Mouse (Mus musculus) heart, embryonic 13.5 days (tissue): ENCODE measurements around the gene Hint2. TPM values are rescaled to one million over a fixed set of nuclear protein-coding genes. Genes with fewer than 3 reads are reported as not detected.

Experiments used
- ATAC-seq: fragments of 200-750 bp; cut with Nextera tagmentation; 2 replicates; pipeline ENCODE4 v1.8.0; 2017; ENCODE audit warnings: moderate TSS enrichment; ENCODE audit not compliant: insufficient number of reproducible peaks, low FRiP score, low TSS enrichment; ENCODE audit errors: extremely low read depth
- H3K27ac ChIP-seq: fragments of 300-500 bp; sonication (generic); replicated peaks from 2 replicates; pipeline ENCODE4 v1.5.1; 2015; ENCODE audit warnings: moderate library complexity, mild to moderate bottlenecking, inconsistent platforms
- H3K27me3 ChIP-seq: fragments of 300-500 bp; sonication (generic); replicated peaks from 2 replicates; pipeline ENCODE4 v1.6.1; 2015; ENCODE audit warnings: mild to moderate bottlenecking, inconsistent platforms
- H3K36me3 ChIP-seq: fragments of 300-500 bp; sonication (generic); 2 replicates; pipeline ENCODE4 v1.6.1; 2015; ENCODE audit warnings: mild to moderate bottlenecking, inconsistent platforms
- H3K4me1 ChIP-seq: fragments of 300-500 bp; sonication (generic); 2 replicates; pipeline ENCODE4 v1.6.1; 2015; ENCODE audit warnings: inconsistent platforms
- H3K4me2 ChIP-seq: fragments of 300-500 bp; sonication (generic); 2 replicates; pipeline ENCODE4 v1.6.1; 2015; ENCODE audit warnings: inconsistent platforms, mild to moderate bottlenecking, moderate library complexity
- H3K4me3 ChIP-seq: fragments of 300-500 bp; sonication (generic); 2 replicates; pipeline ENCODE4 v1.5.1; 2015; ENCODE audit warnings: moderate library complexity, mild to moderate bottlenecking, inconsistent platforms
- H3K9ac ChIP-seq: fragments of 300-500 bp; sonication (generic); 2 replicates; pipeline ENCODE4 v1.6.1; 2015; ENCODE audit warnings: inconsistent platforms, mild to moderate bottlenecking, moderate library complexity
- H3K9me3 ChIP-seq: fragments of 300-500 bp; sonication (generic); 2 replicates; pipeline ENCODE4 v1.6.1; 2016; ENCODE audit warnings: inconsistent platforms
- WGBS: fragments of 180-500 bp; shearing (Covaris S2); methylation state at CpG from one replicate; pipeline ENCODE4 v1.1.7; 2015; ENCODE audit warnings: mixed read lengths; 5-methylcytosine and 5-hydroxymethylcytosine counted together
- polyA plus RNA-seq: library from polyadenylated mRNA; unstranded; fragments of >200 nt; fragmentation: Nextera tagmentation; extraction: Ambion mirVana; gene quantifications from 2 replicates; pipeline ENCODE4 v1.2.1, GENCODE M21; 2015

Hint2 gene
- polyA plus RNA-seq, 1 experiment from 2014 or later: 131 TPM

- Histone ChIP-seq H3K27me3 (no peaks in the 10 kb centered on the region), H3K4me1 (no peaks in the 10 kb centered on the region), H3K4me3 (no peak overlapping the region), H3K27ac (no peak overlapping the region), H3K9me3 (no peaks in the 10 kb centered on the region), H3K36me3 (peaks cover 40% of the 10 kb centered on the region), H3K4me2 (no peak overlapping the region), H3K9ac (no peak overlapping the region)
- WGBS: 77% methylated on average over 7 of the region's 7 CpGs
- no peak for ATAC-seq
These were observed 23.3 kb upstream of the Hint2 start for GRCm38 (mm10) chr4:43679416-43680043.

GRCm38 (mm10) chr4:43678541-43678940, 22.3 kb upstream of the Hint2 start:
- Histone ChIP-seq H3K4me1 (no peaks in the 10 kb centered on the region), H3K36me3 (peaks cover 43% of the 10 kb centered on the region), H3K4me3 (no peak overlapping the region), H3K9me3 (no peaks in the 10 kb centered on the region), H3K9ac (no peak overlapping the region), H3K27me3 (no peaks in the 10 kb centered on the region), H3K27ac (no peak overlapping the region), H3K4me2 (no peak overlapping the region)
- 87% methylated on average over 6 of the region's 6 CpGs for WGBS
- ATAC-seq: no peak

- Histone ChIP-seq H3K4me2 (no peak overlapping the region), H3K27me3 (no peaks in the 10 kb centered on the region), H3K9me3 (no peaks in the 10 kb centered on the region), H3K9ac (no peak overlapping the region), H3K36me3 (peaks cover 21% of the 10 kb centered on the region), H3K4me3 (no peak overlapping the region), H3K27ac (no peak overlapping the region), H3K4me1 (peaks cover 19% of the 10 kb centered on the region)
- no peak for ATAC-seq
- 66% methylated on average over 4 of the region's 4 CpGs for WGBS
These were observed 19.3 kb upstream of the Hint2 start for GRCm38 (mm10) chr4:43675608-43676007.

GRCm38 (mm10) chr4:43674974-43675373, 18.7 kb upstream of the Hint2 start:
- no peak overlapping the region for H3K27ac ChIP-seq
- no peak overlapping the region for H3K4me2 ChIP-seq
- peaks cover 24% of the 10 kb centered on the region for H3K4me1 ChIP-seq
- no peaks in the 10 kb centered on the region for H3K27me3 ChIP-seq
- ATAC-seq: no peak
- H3K36me3 ChIP-seq: peaks cover 21% of the 10 kb centered on the region
- H3K9me3 ChIP-seq: no peaks in the 10 kb centered on the region
- H3K9ac ChIP-seq: no peak overlapping the region
- H3K4me3 ChIP-seq: no peak overlapping the region
- 70% methylated on average over 5 of the region's 5 CpGs for WGBS

- Histone ChIP-seq H3K36me3 (peaks cover 19% of the 10 kb centered on the region), H3K4me2 (no peak overlapping the region), H3K27ac (no peak overlapping the region), H3K9me3 (no peaks in the 10 kb centered on the region), H3K9ac (no peak overlapping the region), H3K4me1 (peaks cover 30% of the 10 kb centered on the region), H3K4me3 (no peak overlapping the region), H3K27me3 (no peaks in the 10 kb centered on the region)
- ATAC-seq: no peak
- WGBS: 70% methylated on average over 8 of the region's 8 CpGs
These were observed 17.4 kb upstream of the Hint2 start for GRCm38 (mm10) chr4:43673703-43674102.

- Histone ChIP-seq H3K27me3 (peaks cover 11% of the 10 kb centered on the region), H3K9me3 (no peaks in the 10 kb centered on the region), H3K4me1 (peaks cover 33% of the 10 kb centered on the region), H3K36me3 (peaks cover 7% of the 10 kb centered on the region), H3K4me2 (no peak overlapping the region), H3K4me3 (no peak overlapping the region), H3K27ac (no peak overlapping the region), H3K9ac (no peak overlapping the region)
- no peak for ATAC-seq
- WGBS: 11% methylated on average over 2 of the region's 2 CpGs
These were observed 15.8 kb upstream of the Hint2 start for GRCm38 (mm10) chr4:43672070-43672469.

GRCm38 (mm10) chr4:43669428-43669794, 13.1 kb upstream of the Hint2 start:
- WGBS: under 1% methylated on average over 25 of the region's 25 CpGs
- Histone ChIP-seq H3K27me3 (peaks cover 36% of the 10 kb centered on the region), H3K36me3 (peaks cover 5% of the 10 kb centered on the region)

GRCm38 (mm10) chr4:43668782-43669427, 12.6 kb upstream of the Hint2 start, which contains the start of the genes Tmem8b and Fam221b:
TSS of gene Tmem8b (plus strand) at chr4:43668971.
TSS of gene Fam221b (minus strand) at chr4:43669145.
- peak; percentile 86 for ATAC-seq
- WGBS: 2% methylated on average over 39 of the region's 41 CpGs
- no peaks in the 10 kb centered on the region for H3K36me3 ChIP-seq

More at GRCm38 (mm10) chr4:43669428-43669794, 13.1 kb upstream of the Hint2 start:
- peak overlapping the region; percentile 78 for H3K4me3 ChIP-seq
- peaks cover 33% of the 10 kb centered on the region for H3K4me1 ChIP-seq
- peak overlapping the region; percentile 48 for H3K27ac ChIP-seq
- peak; percentile 87 for ATAC-seq
- peak overlapping the region; percentile 76 for H3K4me2 ChIP-seq
- peak overlapping the region; percentile 91 for H3K9ac ChIP-seq
- no peaks in the 10 kb centered on the region for H3K9me3 ChIP-seq

GRCm38 (mm10) chr4:43666412-43666811, 10.1 kb upstream of the Hint2 start:
- Histone ChIP-seq H3K9ac (no peak overlapping the region), H3K4me2 (no peak overlapping the region), H3K27ac (no peak overlapping the region), H3K9me3 (no peaks in the 10 kb centered on the region), H3K4me3 (no peak overlapping the region), H3K4me1 (peaks cover 22% of the 10 kb centered on the region), H3K36me3 (no peaks in the 10 kb centered on the region), H3K27me3 (peaks cover 62% of the 10 kb centered on the region)
- WGBS: 8% methylated on average over 4 of the region's 4 CpGs
- ATAC-seq: no peak

More at GRCm38 (mm10) chr4:43668782-43669427, 12.6 kb upstream of the Hint2 start, which contains the start of the genes Tmem8b and Fam221b:
- Histone ChIP-seq H3K4me1 (peaks cover 33% of the 10 kb centered on the region), H3K9me3 (no peaks in the 10 kb centered on the region), H3K27me3 (peaks cover 38% of the 10 kb centered on the region), H3K9ac (peak within 1 kb of the TSS; percentile 91), H3K4me2 (peak within 1 kb of the TSS; percentile 76), H3K4me3 (peak within 1 kb of the TSS; percentile 78), H3K27ac (peak within 1 kb of the TSS; percentile 48)

- peaks cover 34% of the 10 kb centered on the region for H3K27me3 ChIP-seq
- no peak for ATAC-seq
- no peaks in the 10 kb centered on the region for H3K36me3 ChIP-seq
- WGBS: 62% methylated on average over 4 of the region's 4 CpGs
- peak overlapping the region; percentile 33; the same call in 1 of the 2 replicates for H3K9ac ChIP-seq
- no peaks in the 10 kb centered on the region for H3K9me3 ChIP-seq
- peaks cover 31% of the 10 kb centered on the region for H3K4me1 ChIP-seq
- peak overlapping the region; percentile 91 for H3K4me2 ChIP-seq
- H3K27ac ChIP-seq: 0 out of 2 replicates have a peak overlapping the region, but pooled peaks have one; percentile 25
- peak overlapping the region; percentile 70 for H3K4me3 ChIP-seq
These were observed 880 bp upstream of the Hint2 start for GRCm38 (mm10) chr4:43657146-43657545.

- Histone ChIP-seq H3K27me3 (peaks cover 21% of the 10 kb centered on the region), H3K9ac (peak overlapping the region; percentile 89), H3K4me2 (peak overlapping the region; percentile 91), H3K27ac (peak overlapping the region; percentile 90), H3K36me3 (peaks cover 7% of the 10 kb centered on the region), H3K4me3 (peak overlapping the region; percentile 70), H3K9me3 (no peaks in the 10 kb centered on the region), H3K4me1 (peaks cover 24% of the 10 kb centered on the region)
- 6% methylated on average over 34 of the region's 34 CpGs for WGBS
- no peak; the same call in 1 of the 2 replicates for ATAC-seq
These were observed 469 bp downstream of the Hint2 start for GRCm38 (mm10) chr4:43655656-43656338.
